Mouse (Mus musculus) lung, embryonic 14.5 days (tissue): ENCODE measurements around the gene Pmfbp1. TPM values are rescaled to one million over a fixed set of nuclear protein-coding genes. Genes with fewer than 3 reads are reported as not detected.

Experiments used
- ATAC-seq: fragments of 200-750 bp; cut with Nextera tagmentation; 2 replicates; pipeline ENCODE4 v1.8.0; 2017; ENCODE audit warnings: mild to moderate bottlenecking, moderate TSS enrichment, moderate library complexity; ENCODE audit not compliant: insufficient read depth
- DNase-seq: peaks from one replicate; pipeline ENCODE4 v3.0.0-alpha.2; 2015
- H3K27ac ChIP-seq: fragments of 300-500 bp; sonication (generic); 2 replicates; pipeline ENCODE4 v1.5.1; 2014; ENCODE audit warnings: low read depth, mild to moderate bottlenecking, moderate library complexity
- H3K27me3 ChIP-seq: fragments of 300-500 bp; sonication (generic); 2 replicates; pipeline ENCODE4 v1.6.1; 2014; ENCODE audit warnings: low read length, control low read depth; ENCODE audit not compliant: insufficient read depth
- H3K36me3 ChIP-seq: fragments of 300-500 bp; sonication (generic); 2 replicates; pipeline ENCODE4 v1.6.1; 2014; ENCODE audit warnings: control low read depth; ENCODE audit not compliant: insufficient read depth
- H3K4me1 ChIP-seq: fragments of 300-500 bp; sonication (generic); 2 replicates; pipeline ENCODE4 v1.6.1; 2014; ENCODE audit warnings: antibody characterized with exemption, control low read depth; ENCODE audit not compliant: insufficient read depth
- H3K4me2 ChIP-seq: fragments of 300-500 bp; sonication (generic); 2 replicates; pipeline ENCODE4 v1.6.1; 2014; ENCODE audit warnings: mild to moderate bottlenecking
- H3K4me3 ChIP-seq: fragments of 300-500 bp; sonication (generic); 2 replicates; pipeline ENCODE4 v1.5.1; 2014; ENCODE audit warnings: low read depth, low read length
- H3K9ac ChIP-seq: fragments of 300-500 bp; sonication (generic); 2 replicates; pipeline ENCODE4 v1.6.1; 2014
- H3K9me3 ChIP-seq: fragments of 300-500 bp; sonication (generic); 2 replicates; pipeline ENCODE4 v1.6.1; 2016; ENCODE audit warnings: low read depth, low read length, control low read depth
- CTCF ChIP-seq: IDR thresholded peaks from 2 replicates; pipeline ENCODE4 v1.5.1; 2016; ENCODE audit warnings: antibody characterized with exemption, low read depth
- WGBS: fragments of 180-500 bp; shearing (Covaris S2); extraction: QIAGEN DNeasy Blood & Tissue Kit; methylation state at CpG from one replicate; pipeline ENCODE4 v1.1.7; 2014; 5-methylcytosine and 5-hydroxymethylcytosine counted together
- polyA plus RNA-seq: library from polyadenylated mRNA; unstranded; fragments of >200 nt; fragmentation: Nextera tagmentation; extraction: Ambion mirVana; gene quantifications from 2 replicates; pipeline ENCODE4 v1.2.1, GENCODE M21; 2014

Pmfbp1 gene
- polyA plus RNA-seq, 1 experiment from 2014 or later, result 0.08 TPM

DNA sequence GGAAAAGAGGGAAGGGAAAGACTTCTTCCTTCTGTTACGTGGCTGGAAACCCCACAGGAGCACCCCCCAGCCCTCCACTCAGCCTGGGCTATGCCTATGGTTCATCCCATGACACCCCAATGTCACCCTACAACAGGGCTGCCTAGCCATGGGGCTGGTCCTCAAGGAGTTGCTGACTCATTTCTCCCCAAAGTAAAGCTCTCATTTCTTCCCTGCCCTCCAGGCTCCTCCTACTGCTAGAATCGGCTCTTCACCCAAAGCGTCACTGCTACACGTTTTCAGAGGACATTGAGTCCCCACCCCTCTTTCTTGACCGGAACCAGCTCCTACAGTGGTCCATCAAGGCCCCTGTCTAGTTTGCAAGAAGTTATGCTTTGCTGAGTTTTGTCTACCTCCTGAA, 48.3 kb downstream of the Pmfbp1 start:
- WGBS, result 64% methylated on average over 5 of the region's 5 CpGs
- no peak for TF ChIP-seq CTCF
- Histone ChIP-seq H3K4me1 (no peaks in the 10 kb centered on the region), H3K9ac (no peak overlapping the region), H3K36me3 (peaks cover 9% of the 10 kb centered on the region; the same call in 1 of the 2 replicates), H3K9me3 (no peaks in the 10 kb centered on the region), H3K27ac (no peak overlapping the region), H3K27me3 (no peaks in the 10 kb centered on the region), H3K4me3 (no peak overlapping the region), H3K4me2 (no peak overlapping the region)
- ATAC-seq (no peak), DNase-seq (no peak)

DNA sequence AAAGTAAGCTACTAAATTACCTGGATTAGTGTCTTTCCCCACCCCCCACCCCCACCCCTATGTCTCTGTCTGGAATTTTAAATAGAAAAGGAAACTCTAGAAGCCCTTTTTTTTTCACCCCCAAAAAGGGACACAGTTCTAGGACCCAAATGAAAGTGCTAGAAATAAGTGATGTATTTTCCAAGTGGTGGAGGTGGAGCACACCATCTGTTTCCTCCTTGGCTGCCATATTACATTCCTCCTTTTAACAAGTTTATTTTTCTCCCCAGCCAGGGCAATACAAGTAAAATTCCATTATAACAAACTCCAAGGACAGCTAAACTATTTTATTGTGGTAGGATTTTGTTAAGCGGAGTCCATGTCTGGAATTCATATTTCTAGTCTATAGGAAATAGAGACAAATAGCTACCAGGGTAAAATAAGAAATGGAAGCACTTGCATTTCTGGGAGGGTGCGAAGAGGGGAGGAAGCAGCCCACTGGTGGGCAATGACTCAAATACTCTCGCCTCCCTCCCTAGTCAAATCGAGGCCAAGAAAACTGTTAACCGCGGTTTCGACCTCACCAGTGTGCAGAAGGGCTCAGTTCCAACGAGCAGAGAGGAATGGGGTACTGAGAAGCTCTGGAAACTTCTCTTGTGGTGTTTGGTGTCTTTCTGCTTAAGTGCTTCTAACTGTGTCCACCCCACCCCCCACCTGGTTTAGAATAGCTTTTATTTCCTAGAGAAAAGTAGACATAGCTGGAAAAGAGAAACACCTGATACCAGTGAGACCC, 49.1 kb downstream of the Pmfbp1 start:
- H3K27ac ChIP-seq, result no peak overlapping the region
- TF ChIP-seq CTCF, result no peak
- H3K9me3 ChIP-seq, result no peaks in the 10 kb centered on the region
- no peak overlapping the region for H3K9ac ChIP-seq
- 78% methylated on average over 8 of the region's 8 CpGs for whole genome bisulfite sequencing
- no peaks in the 10 kb centered on the region for H3K4me1 ChIP-seq
- peaks cover 17% of the 10 kb centered on the region for H3K36me3 ChIP-seq
- no peak for ATAC-seq
- H3K4me3 ChIP-seq, result no peak overlapping the region
- no peak for DNase-seq
- H3K27me3 ChIP-seq, result no peaks in the 10 kb centered on the region
- H3K4me2 ChIP-seq, result no peak overlapping the region

GRCm38 (mm10) chr8:109544049-109544448, 50.2 kb downstream of the Pmfbp1 start:
- Histone ChIP-seq H3K9me3 (no peaks in the 10 kb centered on the region), H3K27me3 (no peaks in the 10 kb centered on the region), H3K36me3 (peaks cover 28% of the 10 kb centered on the region), H3K9ac (no peak overlapping the region), H3K4me1 (no peaks in the 10 kb centered on the region), H3K27ac (no peak overlapping the region), H3K4me3 (no peak overlapping the region), H3K4me2 (no peak overlapping the region)
- WGBS, result 69% methylated on average over 1 of the region's 3 CpGs
- DNase-seq (no peak), ATAC-seq (no peak)
- TF ChIP-seq CTCF, result no peak

- H3K36me3 ChIP-seq, result peaks cover 100% of the 10 kb centered on the region
- no peaks in the 10 kb centered on the region for H3K27me3 ChIP-seq
- H3K4me3 ChIP-seq, result no peak overlapping the region
- peak; percentile 57 for DNase-seq
- TF ChIP-seq CTCF, result peak; percentile 71
- H3K4me1 ChIP-seq, result no peaks in the 10 kb centered on the region
- H3K9me3 ChIP-seq, result no peaks in the 10 kb centered on the region
- ATAC-seq, result no peak
- H3K9ac ChIP-seq, result no peak overlapping the region
- H3K27ac ChIP-seq, result no peak overlapping the region
- 34% methylated on average over 3 of the region's 3 CpGs for WGBS
- H3K4me2 ChIP-seq, result no peak overlapping the region
These were observed 57.8 kb downstream of the Pmfbp1 start for GRCm38 (mm10) chr8:109551663-109552062.

DNA sequence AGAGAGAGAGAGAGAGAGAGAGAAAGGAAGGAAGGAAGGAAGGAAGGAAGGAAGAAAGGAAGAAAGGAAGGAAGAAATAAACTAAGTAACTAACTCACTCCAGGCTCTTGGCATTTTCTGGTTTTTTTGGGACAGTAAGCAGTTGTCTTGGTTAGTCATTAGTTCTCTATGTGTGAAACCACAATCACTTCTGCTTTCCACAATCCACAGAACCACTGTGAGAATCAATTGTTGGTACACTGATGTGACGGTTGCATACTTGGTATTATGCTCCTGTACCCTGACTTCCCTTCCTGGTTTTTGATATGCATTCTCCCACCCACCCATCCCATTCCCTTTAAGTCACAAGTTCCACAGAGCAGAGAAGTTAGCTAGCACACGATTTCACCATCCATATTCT, 70.1 kb downstream of the Pmfbp1 start:
- DNase-seq (no peak), ATAC-seq (no peak)
- Histone ChIP-seq H3K4me1 (peaks cover 12% of the 10 kb centered on the region; the same call in 1 of the 2 replicates), H3K9ac (no peak overlapping the region), H3K4me2 (peak overlapping the region; percentile 68), H3K27me3 (no peaks in the 10 kb centered on the region), H3K9me3 (no peaks in the 10 kb centered on the region), H3K27ac (no peak overlapping the region), H3K4me3 (no peak overlapping the region), H3K36me3 (peaks cover 40% of the 10 kb centered on the region)
- no peak for TF ChIP-seq CTCF
- WGBS, result 71% methylated on average over 2 of the region's 2 CpGs

DNA sequence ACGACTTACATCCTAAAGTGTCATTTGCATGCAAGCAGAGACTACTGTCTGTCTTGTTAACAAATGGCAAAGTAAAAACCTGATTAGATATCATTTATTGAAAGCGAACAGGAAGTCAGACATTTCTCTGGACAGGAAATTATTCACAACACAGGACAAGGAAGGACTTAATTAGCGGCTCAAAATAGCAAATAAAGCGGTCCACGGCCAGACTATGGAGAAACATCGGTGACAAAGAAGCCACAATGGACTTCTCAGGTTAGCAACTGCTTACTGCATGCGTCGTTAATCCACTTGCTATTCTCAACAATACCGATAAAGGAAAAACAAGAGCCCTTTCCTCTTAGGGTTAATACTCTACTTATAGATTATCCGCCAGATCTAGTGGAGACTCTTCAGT, 70.9 kb downstream of the Pmfbp1 start:
- Histone ChIP-seq H3K4me1 (peaks cover 12% of the 10 kb centered on the region; the same call in 1 of the 2 replicates), H3K9ac (peak overlapping the region; percentile 92), H3K36me3 (peaks cover 37% of the 10 kb centered on the region), H3K27me3 (no peaks in the 10 kb centered on the region), H3K9me3 (no peaks in the 10 kb centered on the region), H3K27ac (peak overlapping the region; percentile 93), H3K4me2 (peak overlapping the region; percentile 68), H3K4me3 (peak overlapping the region; percentile 84)
- DNase-seq, result no peak
- no peak for ATAC-seq
- WGBS, result 3% methylated on average over 10 of the region's 10 CpGs
- no peak for TF ChIP-seq CTCF

GRCm38 (mm10) chr8:109565498-109566333, 71.9 kb downstream of the Pmfbp1 start, which contains the start of the genes Dhx38 and Txnl4b:
Dhx38 (minus strand) TSS chr8:109565861.
Txnl4b (plus strand) TSS chr8:109565892.
- under 1% methylated on average over 52 of the region's 52 CpGs for WGBS
- peaks cover 12% of the 10 kb centered on the region; the same call in 1 of the 2 replicates for H3K4me1 ChIP-seq
- DNase-seq (peak; percentile 100), ATAC-seq (peak; percentile 100)
- H3K36me3 ChIP-seq, result peaks cover 27% of the 10 kb centered on the region
- H3K4me2 ChIP-seq, result peak within 1 kb of the TSS; percentile 82
- H3K27ac ChIP-seq, result peak within 1 kb of the TSS; percentile 93
- peak within 1 kb of the TSS; percentile 92 for H3K9ac ChIP-seq
- no peaks in the 10 kb centered on the region for H3K9me3 ChIP-seq
- no peaks in the 10 kb centered on the region for H3K27me3 ChIP-seq
- peak within 1 kb of the TSS; percentile 84 for H3K4me3 ChIP-seq
- no peak for TF ChIP-seq CTCF
